Mouse (Mus musculus) bone marrow, adult 2 months (tissue): ENCODE measurements at regions not wholly inside any gene's neighbourhood (a gene's known extent, or its start where the extent isn't known, plus 50 kb on each side); places are given as distances from the start of the nearest gene placed in this dataset.

Source experiments
- CTCF ChIP-seq: fragments of 200-500 bp; IDR thresholded peaks from 2 replicates; pipeline ENCODE4 v1.5.1; 2011; ENCODE audit warnings: low read length, control low read depth; ENCODE audit not compliant: control insufficient read depth, insufficient read depth
- POLR2A ChIP-seq: fragments of 200-500 bp; IDR thresholded peaks from 2 replicates; pipeline ENCODE4 v1.6.1; 2011; ENCODE audit warnings: low read depth, mild to moderate bottlenecking, control low read depth, low read length, borderline replicate concordance; ENCODE audit not compliant: control insufficient read depth

- TF ChIP-seq CTCF (no peak), POLR2A (no peak)
Observed at GRCm38 (mm10) chr4:48726349-48726835, 63.1 kb downstream of the Cavin4 start.
